Mouse (Mus musculus) spleen, adult 2 months (tissue): ENCODE measurements around the gene Kat2a.

Source experiments
- CTCF ChIP-seq: fragments of 200-500 bp; IDR thresholded peaks from 2 replicates; pipeline ENCODE4 v1.5.1; 2011; ENCODE audit warnings: mild to moderate bottlenecking, inconsistent platforms; ENCODE audit not compliant: insufficient read depth, insufficient read length, insufficient replicate concordance; ENCODE audit errors: extremely low read depth
- POLR2A ChIP-seq: fragments of 200-500 bp; IDR thresholded peaks from 2 replicates; pipeline ENCODE4 v1.6.1; 2011; ENCODE audit warnings: low read depth, low read length, inconsistent platforms

DNA sequence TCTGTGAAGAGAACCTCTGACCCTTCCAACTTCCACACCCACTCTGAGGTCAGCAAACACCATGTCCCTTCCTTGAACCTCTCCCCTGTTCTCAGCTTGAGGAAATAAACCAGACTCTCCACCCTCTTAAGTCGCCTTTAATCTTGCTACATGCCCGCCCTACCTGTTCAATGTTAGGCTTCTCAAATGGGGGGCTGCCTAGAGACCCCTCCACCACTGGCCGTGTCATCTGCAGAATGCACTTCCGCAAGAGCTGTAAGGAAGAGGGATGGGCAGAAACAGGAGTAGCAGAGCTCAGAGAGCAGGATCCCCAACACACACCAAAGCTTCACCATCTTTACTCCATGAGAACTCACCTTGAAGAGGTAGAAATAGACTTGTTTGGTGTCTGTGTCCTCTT, 1.3 kb downstream of the Kat2a start:
- TF ChIP-seq CTCF (no peak), POLR2A (no peak)
